12 mouse cellular contexts compared by ENCODE assay signal in the genomic region with DNA sequence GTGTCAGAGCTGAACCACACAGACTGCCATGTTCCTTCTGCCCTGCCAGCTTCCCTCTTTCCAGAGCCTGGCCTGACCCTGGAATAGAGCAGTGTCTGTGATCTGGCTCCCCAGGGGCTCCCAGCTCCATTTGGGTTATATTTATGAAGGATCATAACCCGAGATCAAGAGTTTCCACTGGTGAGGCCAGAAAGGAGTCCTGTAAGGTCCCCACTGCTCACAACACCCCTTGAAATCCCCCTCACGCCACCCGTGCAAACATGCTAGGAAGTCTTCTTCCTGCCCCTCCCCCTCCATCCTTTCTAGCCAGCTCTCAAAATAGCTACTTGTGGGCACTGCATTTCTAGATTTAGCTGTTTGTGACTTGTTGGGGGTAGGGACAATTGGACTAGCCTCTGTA. TPM values are rescaled to one million over a fixed set of nuclear protein-coding genes. Genes with fewer than 3 reads are reported as not detected.
DNase-seq lines count a peak whose midpoint lies in the region; ATAC-seq and TF ChIP-seq lines count a peak whose summit lies in the region.
"Had no signal": no experiment of that assay in that cellular context is flagged by ENCODE, and none has a peak within 500 bp of the region (broad histone marks: within the 10 kb centered on the region; RNA-seq: fewer than 3 reads in every experiment).

No protein-coding gene starts in this region.

- 0 out of 2 replicates have a peak, but pooled peaks have one; percentile 16 for ATAC-seq in lung, postnatal 0 days
- ATAC-seq in midbrain, embryonic 13.5 days = no peak

- DNase-seq in adrenal gland, adult (ENCODE audit: inconsistent age in 2 of 2, low spot score in 1 of 2) = peak; percentile 44 to 64
- no peak for DNase-seq in adrenal gland, postnatal 25 days
- DNase-seq in lung, postnatal 0 days (ENCODE audit: low spot score) = no peak
- no peak for DNase-seq in lung, adult 18-20 months
- DNase-seq in heart, postnatal 25 days (ENCODE audit: low spot score) = peak; percentile 31
- DNase-seq in skeletal muscle tissue, adult 2 months (ENCODE audit: low read depth, low spot score) = peak; percentile 32
- DNase-seq in frontal cortex, adult 2 months (ENCODE audit: extremely low spot score in 1 of 2, low spot score in 1 of 2) = no peak
- DNase-seq: cerebellum, adult 2 months had no signal

- 30% methylated on average over 3 of the region's 3 CpGs for WGBS in lung, postnatal 0 days
- 75% methylated on average over 3 of the region's 3 CpGs for WGBS in midbrain, embryonic 13.5 days

- H3K36me3 ChIP-seq in lung, postnatal 0 days (ENCODE audit: insufficient read depth, low read length) = no peaks in the 10 kb centered on the region
- H3K36me3 ChIP-seq in midbrain, embryonic 13.5 days = no peaks in the 10 kb centered on the region
- H3K36me3 ChIP-seq: hindbrain, embryonic 15.5 days; stomach, embryonic 15.5 days had no signal

- no peak for TF ChIP-seq EP300 in lung, postnatal 0 days (IDR thresholded peaks at IDR 0.05)

- intact Hi-C loops in heart, postnatal 25 days (cut with DNase I) = no loop called here

- no peak for TF ChIP-seq CTCF in lung, postnatal 0 days (IDR thresholded peaks at IDR 0.05)

- H3K4me1 ChIP-seq in lung, postnatal 0 days (ENCODE audit: insufficient read depth, low read depth, low read length) = peaks cover 7% of the 10 kb centered on the region; the same call in 1 of the 2 replicates
- H3K4me1 ChIP-seq in midbrain, embryonic 13.5 days (replicated peaks) = peaks cover 12% of the 10 kb centered on the region

- no peaks in the 10 kb centered on the region for H3K9me3 ChIP-seq in lung, postnatal 0 days (ENCODE audit: low read length)
- no peaks in the 10 kb centered on the region for H3K9me3 ChIP-seq in midbrain, embryonic 13.5 days
- H3K9me3 ChIP-seq: hindbrain, embryonic 15.5 days; stomach, embryonic 15.5 days had no signal

- H3K4me2 ChIP-seq in lung, postnatal 0 days (replicated peaks; ENCODE audit: low read depth, low read length) = no peak overlapping the region
- no peak overlapping the region for H3K4me2 ChIP-seq in midbrain, embryonic 13.5 days (replicated peaks)
- H3K4me2 ChIP-seq: hindbrain, embryonic 15.5 days; stomach, embryonic 15.5 days had no signal

- H3K4me3 ChIP-seq in lung, postnatal 0 days (ENCODE audit: low read depth, low read length) = no peak overlapping the region
- H3K4me3 ChIP-seq in midbrain, embryonic 13.5 days (replicated peaks) = no peak overlapping the region
- H3K4me3 ChIP-seq: hindbrain, embryonic 15.5 days; stomach, embryonic 15.5 days had no signal

- H3K27me3 ChIP-seq in lung, postnatal 0 days (replicated peaks; ENCODE audit: insufficient read depth, low read length) = no peaks in the 10 kb centered on the region
- H3K27me3 ChIP-seq in midbrain, embryonic 13.5 days = no peaks in the 10 kb centered on the region
- H3K27me3 ChIP-seq: hindbrain, embryonic 15.5 days; stomach, embryonic 15.5 days had no signal

- H3K27ac ChIP-seq in lung, postnatal 0 days (ENCODE audit: low read length) = no peak overlapping the region
- no peak overlapping the region for H3K27ac ChIP-seq in midbrain, embryonic 13.5 days
- H3K27ac ChIP-seq: hindbrain, embryonic 15.5 days; stomach, embryonic 15.5 days had no signal

- no peak overlapping the region for H3K9ac ChIP-seq in lung, postnatal 0 days (replicated peaks; ENCODE audit: low read depth)
- H3K9ac ChIP-seq in midbrain, embryonic 13.5 days (replicated peaks) = no peak overlapping the region
- H3K9ac ChIP-seq: hindbrain, embryonic 15.5 days; stomach, embryonic 15.5 days had no signal

RNA-seq across cellular contexts. Expression of a gene that starts 12.4 kb away (rescaled TPM):
- 36.1 and 37.7 TPM in 2 replicates for total RNA-seq in adrenal gland, postnatal 25 days (2021)
- polyA plus RNA-seq in lung, postnatal 0 days (2015; fragmentation: Nextera tagmentation; extraction: Ambion mirVana) = 3.3 and 4.4 TPM in 2 replicates
- 100 to 1,000 TPM; 253 to 281 TPM for total RNA-seq in heart, postnatal 25 days (2021)
- 17.0 and 23.0 TPM in 2 replicates for polyA plus RNA-seq in midbrain, embryonic 13.5 days (2015; fragmentation: Nextera tagmentation; extraction: Ambion mirVana)
- polyA plus RNA-seq in frontal cortex, adult 2 months (2012; rRNA removed) = 514 and 520 TPM in 2 replicates

RNA-seq across cellular contexts. Expression of a gene that starts 30.1 kb away (rescaled TPM):
- total RNA-seq in adrenal gland, postnatal 25 days (2021) = 3.0 TPM in 1 of 2 replicates, not detected in the other
- polyA plus RNA-seq in lung, postnatal 0 days (2015; fragmentation: Nextera tagmentation; extraction: Ambion mirVana) = 0.07 and 0.08 TPM in 2 replicates
- not detected for total RNA-seq in heart, postnatal 25 days (2021)
- 0.30 and 0.42 TPM in 2 replicates for polyA plus RNA-seq in midbrain, embryonic 13.5 days (2015; fragmentation: Nextera tagmentation; extraction: Ambion mirVana)
- polyA plus RNA-seq in frontal cortex, adult 2 months (2012; rRNA removed) = 0.10 and 0.17 TPM in 2 replicates

RNA-seq across cellular contexts. Expression of a gene that starts 33.1 kb away (rescaled TPM):
- 0.88 and 2.9 TPM in 2 replicates for total RNA-seq in adrenal gland, postnatal 25 days (2021)
- 0.62 and 0.73 TPM in 2 replicates for polyA plus RNA-seq in lung, postnatal 0 days (2015; fragmentation: Nextera tagmentation; extraction: Ambion mirVana)
- 1 to 10 TPM in 1 of 2 experiments, under 1 TPM in 1; 0.29 to 6.7 TPM for total RNA-seq in heart, postnatal 25 days (2021)
- polyA plus RNA-seq in midbrain, embryonic 13.5 days (2015; fragmentation: Nextera tagmentation; extraction: Ambion mirVana) = 0.15 and 0.20 TPM in 2 replicates
- 1.4 and 2.2 TPM in 2 replicates for polyA plus RNA-seq in frontal cortex, adult 2 months (2012; rRNA removed)
- total RNA-seq: left cerebral cortex, adult 18-20 months had no signal

RNA-seq across cellular contexts. Expression of a gene that starts 33.2 kb away (rescaled TPM):
- total RNA-seq in adrenal gland, postnatal 25 days (2021) = 372 and 386 TPM in 2 replicates
- 145 and 157 TPM in 2 replicates for polyA plus RNA-seq in lung, postnatal 0 days (2015; fragmentation: Nextera tagmentation; extraction: Ambion mirVana)
- total RNA-seq in heart, postnatal 25 days (2021) = 1,000 to 10,000 TPM; 1,121 to 1,186 TPM
- 260 and 273 TPM in 2 replicates for polyA plus RNA-seq in midbrain, embryonic 13.5 days (2015; fragmentation: Nextera tagmentation; extraction: Ambion mirVana)
- 206 and 256 TPM in 2 replicates for polyA plus RNA-seq in frontal cortex, adult 2 months (2012; rRNA removed)

RNA-seq across cellular contexts. Expression of a gene that starts 38.7 kb away (rescaled TPM):
- 32.9 and 43.7 TPM in 2 replicates for total RNA-seq in adrenal gland, postnatal 25 days (2021)
- 14.9 and 17.1 TPM in 2 replicates for polyA plus RNA-seq in lung, postnatal 0 days (2015; fragmentation: Nextera tagmentation; extraction: Ambion mirVana)
- total RNA-seq in heart, postnatal 25 days (2021) = 100 to 1,000 TPM in 1 of 2 experiments, 10 to 100 TPM in 1; 88.9 to 101 TPM
- polyA plus RNA-seq in midbrain, embryonic 13.5 days (2015; fragmentation: Nextera tagmentation; extraction: Ambion mirVana) = 33.5 and 37.9 TPM in 2 replicates
- 75.9 and 77.3 TPM in 2 replicates for polyA plus RNA-seq in frontal cortex, adult 2 months (2012; rRNA removed)

Comparison
In these comparisons a context has a peak if more than half of its experiments do, and no peak if none do; other contexts are left out.
1. DNase-seq: peak in adrenal gland, adult (2 of 2), heart, postnatal 25 days (single experiment) and skeletal muscle tissue, adult 2 months (single experiment); none in adrenal gland, postnatal 25 days (single experiment), lung, postnatal 0 days (single experiment), lung, adult 18-20 months (0 of 2) and frontal cortex, adult 2 months (0 of 2).
2. RNA of a gene that starts 12.4 kb away (polyA plus RNA-seq): 514 to 520 TPM in frontal cortex, adult 2 months; 17.0 to 23.0 TPM in midbrain, embryonic 13.5 days and 3.3 to 4.4 TPM in lung, postnatal 0 days; every median in the first group is over 10 times any median in the second.